Mouse (Mus musculus): Measurements from ENCODE around the gene Lhb. TPM values are rescaled to one million over a fixed set of nuclear protein-coding genes. Genes with fewer than 3 reads are reported as not detected.

Lhb gene
- polyA plus RNA-seq, 3 experiments from 2014 or later: not detected

Other genes with a start within 250 kb of the Lhb start
- not detected for gene Gfy, start 241.3 kb upstream of the Lhb start, polyA plus RNA-seq (2017; shearing (Covaris generic))
- gene Pth2, start 239.8 kb upstream of the Lhb start, polyA plus RNA-seq (2017; shearing (Covaris generic)): not detected
- under 1 TPM in 1 of 3 experiments, not detected in 2; 0.24 TPM for gene Ccdc155, start 215.9 kb upstream of the Lhb start, polyA plus RNA-seq (2017; shearing (Covaris generic))
- 10 to 100 TPM; 17.5 to 50.4 (median 28.3) TPM for gene Dkkl1, start 208.7 kb upstream of the Lhb start, polyA plus RNA-seq (2017; shearing (Covaris generic))
- 1 to 10 TPM; 2.0 to 4.2 (median 3.2) TPM for gene Tead2, start 205.1 kb upstream of the Lhb start, polyA plus RNA-seq (2017; shearing (Covaris generic))
- 100 to 1,000 TPM; 390 to 554 (median 476) TPM for gene Cd37, start 181.7 kb upstream of the Lhb start, polyA plus RNA-seq (2017; shearing (Covaris generic))
- gene Slc6a16, start 179.7 kb upstream of the Lhb start, polyA plus RNA-seq (2017; shearing (Covaris generic)): not detected
- gene Slc6a21, start 143.3 kb upstream of the Lhb start, polyA plus RNA-seq (2017; shearing (Covaris generic)): under 1 TPM in 1 of 3 experiments, not detected in 2; 0.50 TPM
- gene Trpm4, start 87.0 kb upstream of the Lhb start, polyA plus RNA-seq (2017; shearing (Covaris generic)): 10 to 100 TPM; 17.2 to 21.7 (median 19.3) TPM
- gene Hrc, start 85.5 kb upstream of the Lhb start, polyA plus RNA-seq (2017; shearing (Covaris generic)): not detected
- under 1 TPM in 2 of 3 experiments, not detected in 1; 0.19 to 0.60 TPM for gene Ppfia3, start 53.8 kb upstream of the Lhb start, polyA plus RNA-seq (2017; shearing (Covaris generic))
- not detected for gene Lin7b, start 50.2 kb upstream of the Lhb start, polyA plus RNA-seq (2017; shearing (Covaris generic))
- gene Snrnp70, start 25.1 kb upstream of the Lhb start, polyA plus RNA-seq (2017; shearing (Covaris generic)): 100 to 1,000 TPM in 1 of 3 experiments, 10 to 100 TPM in 2; 72.4 to 131 (median 77.7) TPM
- gene Kcna7, start 15.2 kb upstream of the Lhb start, polyA plus RNA-seq (2017; shearing (Covaris generic)): not detected
- gene Ntf5, start 7.1 kb upstream of the Lhb start, polyA plus RNA-seq (2017; shearing (Covaris generic)): under 1 TPM in 2 of 3 experiments, not detected in 1; 0.31 to 0.34 TPM
- gene Gys1, start 14.0 kb downstream of the Lhb start, polyA plus RNA-seq (2017; shearing (Covaris generic)): 1 to 10 TPM; 6.7 to 10.0 (median 9.7) TPM
- 10 to 100 TPM; 36.7 to 48.4 (median 43.8) TPM for gene Ruvbl2, start 17.3 kb downstream of the Lhb start, polyA plus RNA-seq (2017; shearing (Covaris generic))
- 1,000 to 10,000 TPM; 1,271 to 2,003 (median 1,772) TPM for gene Ftl1, start 39.1 kb downstream of the Lhb start, polyA plus RNA-seq (2017; shearing (Covaris generic))
- 100 to 1,000 TPM; 138 to 175 (median 143) TPM for gene Bax, start 46.1 kb downstream of the Lhb start, polyA plus RNA-seq (2017; shearing (Covaris generic))
- gene Tulp2, start 61.1 kb downstream of the Lhb start, polyA plus RNA-seq (2017; shearing (Covaris generic)): 1 to 10 TPM in 1 of 3 experiments, under 1 TPM in 2; 0.23 to 1.8 (median 0.29) TPM
- not detected for gene Gm45808, start 66.0 kb downstream of the Lhb start, polyA plus RNA-seq (2017; shearing (Covaris generic))
- gene Dhdh, start 68.0 kb downstream of the Lhb start, polyA plus RNA-seq (2017; shearing (Covaris generic)): 1 to 10 TPM; 1.0 to 1.1 (median 1.1) TPM
- 100 to 1,000 TPM; 119 to 153 (median 121) TPM for gene Nucb1, start 89.6 kb downstream of the Lhb start, polyA plus RNA-seq (2017; shearing (Covaris generic))
- 10 to 100 TPM; 30.4 to 76.6 (median 56.4) TPM for gene Ppp1r15a, start 105.4 kb downstream of the Lhb start, polyA plus RNA-seq (2017; shearing (Covaris generic))
- gene Plekha4, start 105.5 kb downstream of the Lhb start, polyA plus RNA-seq (2017; shearing (Covaris generic)): under 1 TPM; 0.36 to 0.78 (median 0.53) TPM
- under 1 TPM; 0.82 to 0.95 (median 0.91) TPM for gene Hsd17b14, start 134.1 kb downstream of the Lhb start, polyA plus RNA-seq (2017; shearing (Covaris generic))
- 10 to 100 TPM; 33.2 to 54.7 (median 51.4) TPM for gene Bcat2, start 149.3 kb downstream of the Lhb start, polyA plus RNA-seq (2017; shearing (Covaris generic))
- not detected for gene Fgf21, start 194.7 kb downstream of the Lhb start, polyA plus RNA-seq (2017; shearing (Covaris generic))
- not detected for gene Fut1, start 196.5 kb downstream of the Lhb start, polyA plus RNA-seq (2017; shearing (Covaris generic))
- gene Izumo1, start 201.0 kb downstream of the Lhb start, polyA plus RNA-seq (2017; shearing (Covaris generic)): not detected
- gene Rasip1, start 206.7 kb downstream of the Lhb start, polyA plus RNA-seq (2017; shearing (Covaris generic)): under 1 TPM in 1 of 3 experiments, not detected in 2; 0.17 TPM
- gene Mamstr, start 219.2 kb downstream of the Lhb start, polyA plus RNA-seq (2017; shearing (Covaris generic)): not detected
- gene Fut2, start 245.6 kb downstream of the Lhb start, polyA plus RNA-seq (2017; shearing (Covaris generic)): not detected

Measured in inflammation-experienced regulatory T-cells, adult 6 months (primary cell).